Mouse (Mus musculus): ENCODE results near the gene Mef2d.

Gene Mef2d

GRCm38 (mm10) chr3:88129006-88129405 lies 13.2 kb upstream of the Mef2d start:
- POLR2A ChIA-PET = interaction anchor here in 3 of 4 experiments (1.1 to 1.8 kb wide), 6 partner anchors 9 to 49 kb away, joined by 3 to 10 read pairs (median 5); no protein-coding TSS in a partner anchor

DNA sequence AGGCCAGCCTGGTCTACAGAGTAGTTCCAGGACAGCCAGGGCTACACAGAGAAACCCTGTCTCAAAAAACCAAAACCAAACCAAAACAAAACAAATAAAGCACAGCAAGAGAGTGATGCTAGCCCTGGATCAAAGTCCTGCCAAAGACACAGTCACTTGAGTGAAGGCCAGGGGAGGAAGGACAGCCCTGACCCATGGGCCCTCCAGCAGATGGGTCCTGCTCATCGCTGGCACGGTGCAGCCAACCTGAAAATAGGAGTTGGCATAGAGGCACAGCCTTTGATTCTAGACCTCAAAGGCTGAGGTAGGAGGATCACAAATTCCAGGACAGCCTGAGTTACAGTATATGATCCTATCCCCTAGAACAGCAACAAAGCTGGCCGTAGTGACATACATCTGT lies 11.1 kb upstream of the Mef2d start:
- CTCF ChIA-PET = interaction anchor here in 2 of 4 experiments (0.6 to 1.8 kb wide), 5 partner anchors 10 to 346 kb away, joined by 3 to 6 read pairs (median 5); partner anchors contain the start of gene Mef2d (in 1 of the 2)

More at GRCm38 (mm10) chr3:88129006-88129405, 13.2 kb upstream of the Mef2d start:
- CTCF ChIA-PET = interaction anchor here in 2 of 4 experiments (0.6 to 2.2 kb wide), 4 partner anchors 13 to 117 kb away, joined by 3 to 5 read pairs (median 3); partner anchors contain the start of gene Mef2d (in 1 of the 2)

DNA sequence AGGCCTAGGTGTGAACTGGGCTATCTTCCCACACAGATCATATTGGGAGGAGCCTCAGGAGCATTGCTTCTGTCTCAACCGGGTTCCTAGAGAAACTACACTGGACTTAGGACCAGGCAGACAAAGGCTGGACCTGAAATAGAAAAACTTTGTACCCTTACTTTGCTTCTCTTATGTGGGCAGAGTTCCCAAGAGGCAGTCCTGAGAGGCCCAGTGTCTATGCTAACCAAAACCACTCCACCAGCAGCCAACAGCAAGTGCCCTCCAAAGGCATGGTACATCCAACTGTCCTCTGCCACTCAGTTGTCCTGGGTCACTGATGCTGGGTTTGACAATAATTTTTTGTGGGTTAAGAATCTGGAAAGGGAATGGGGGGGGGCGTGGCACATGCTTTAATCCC lies 9.7 kb upstream of the Mef2d start:
- POLR2A ChIA-PET = interaction anchor here in 2 of 4 experiments (0.7 to 1.5 kb wide), 4 partner anchors 9 to 99 kb away, joined by 3 to 4 read pairs (median 3); partner anchors contain the start of gene Mef2d (in 1 of the 2)
- CTCF ChIA-PET = interaction anchor here in 1 of 4 experiments (0.8 to 1.8 kb wide), 3 partner anchors 9 to 26 kb away, joined by 3 to 5 read pairs (median 4); partner anchors contain the start of gene Mef2d

More for the DNA sequence above, 11.1 kb upstream of the Mef2d start:
- POLR2A ChIA-PET = interaction anchor here in 2 of 4 experiments (0.8 to 1.5 kb wide), 3 partner anchors 10 to 49 kb away, joined by 3 to 4 read pairs (median 4); partner anchors contain the start of genes Iqgap3 (in 1 of the 2) and Mef2d (in 1 of the 2)

DNA sequence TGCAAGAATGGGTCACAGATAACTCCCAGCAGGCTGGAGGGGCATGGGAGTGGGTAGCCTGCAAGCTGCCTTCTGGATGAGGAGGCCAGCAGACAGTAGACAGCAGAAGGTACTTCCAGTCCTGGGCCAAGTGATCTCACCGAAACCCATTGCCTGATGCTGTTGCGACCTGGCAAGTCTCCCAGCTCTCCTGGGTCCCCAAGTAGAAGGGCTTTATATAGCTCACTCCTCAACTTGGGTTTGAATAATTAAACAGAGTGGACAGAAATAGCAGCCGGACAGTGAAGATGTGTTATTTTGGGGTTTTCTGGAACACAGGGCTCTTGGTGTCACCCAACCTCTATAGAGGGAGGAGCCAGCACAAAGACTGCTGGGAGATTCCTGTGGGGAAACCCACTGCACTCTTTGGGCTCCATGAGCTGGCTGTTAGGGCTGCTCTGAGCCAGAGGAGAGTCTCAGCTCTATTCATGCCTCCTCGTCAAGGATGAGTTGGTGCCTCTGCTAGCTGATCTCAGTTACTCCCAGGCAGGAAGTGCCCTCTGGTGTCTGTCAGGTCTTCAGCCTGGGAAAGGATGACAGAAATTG lies 8.9 kb upstream of the Mef2d start:
- ChIA-PET POLR2A (interaction anchor here in 2 of 4 experiments (0.8 to 1.2 kb wide), 5 partner anchors 9 to 26 kb away, joined by 3 to 4 read pairs (median 3); partner anchors contain the start of gene Mef2d (in 1 of the 2)), CTCF (interaction anchor here in 3 of 4 experiments (0.6 to 2.0 kb wide), 5 partner anchors 9 to 99 kb away, joined by 4 to 7 read pairs (median 6); partner anchors contain the start of gene Mef2d (in 1 of the 3))

GRCm38 (mm10) chr3:88136346-88136745 lies 5.8 kb upstream of the Mef2d start:
- POLR2A ChIA-PET = interaction anchor here in 2 of 4 experiments (1.5 to 6.9 kb wide), 2 partner anchors 14 to 15 kb away, joined by 7 to 55 read pairs; no protein-coding TSS in a partner anchor
- CTCF ChIA-PET = no interaction called here

- ChIA-PET CTCF (interaction anchor here in 3 of 4 experiments (0.6 to 2.6 kb wide), 3 partner anchors 21 to 167 kb away, joined by 3 to 8 read pairs (median 3); partner anchors contain the start of gene Nes (in 1 of the 3)), POLR2A (interaction anchor here (0.7 to 9.6 kb wide), 11 partner anchors 14 to 298 kb away, joined by 3 to 159 read pairs (median 7); partner anchors contain the start of genes Smg5 (in 1 of the 4) and Tmem79 (in 1 of the 4))
Observed at GRCm38 (mm10) chr3:88136945-88137494, 5.2 kb upstream of the Mef2d start.

DNA sequence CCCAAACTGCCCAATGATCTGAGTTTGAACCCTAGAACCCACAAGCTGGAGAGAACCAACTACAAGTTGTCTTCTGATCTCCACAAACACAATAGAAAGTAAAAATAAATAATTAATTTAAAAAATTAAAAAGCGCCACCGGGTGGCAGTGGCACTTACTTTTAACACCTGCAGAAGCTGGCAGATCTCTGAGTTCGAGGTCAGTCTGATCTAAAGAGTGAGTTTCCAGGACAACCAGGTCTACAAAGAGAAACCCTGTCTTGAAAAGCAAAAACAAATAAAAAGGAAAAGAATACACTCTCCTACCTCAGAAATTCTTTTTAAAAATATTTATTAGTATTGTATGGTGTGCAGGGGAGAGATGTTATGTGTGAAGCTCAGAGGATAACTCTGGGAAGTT lies 4.4 kb upstream of the Mef2d start:
- CTCF ChIA-PET = interaction anchor here (0.5 to 2.6 kb wide), 15 partner anchors 11 to 1826 kb away, joined by 3 to 13 read pairs (median 3); partner anchors contain the start of gene Nes (in 1 of the 4)
- POLR2A ChIA-PET = interaction anchor here (0.6 to 9.6 kb wide), 28 partner anchors 8 to 429 kb away, joined by 3 to 159 read pairs (median 5); partner anchors contain the start of genes Iqgap3 (in 2 of the 4), Smg5 (in 2 of the 4), Tmem79 (in 2 of the 4) and Cct3 (in 1 of the 4)

GRCm38 (mm10) chr3:88138336-88139242 lies 3.6 kb upstream of the Mef2d start:
- ChIA-PET POLR2A (interaction anchor here (0.5 to 9.6 kb wide), 33 partner anchors 9 to 1893 kb away, joined by 3 to 159 read pairs (median 4); partner anchors contain the start of genes Iqgap3 (in 2 of the 4), Smg5 (in 2 of the 4), Tmem79 (in 2 of the 4) and Cct3 (in 1 of the 4)), CTCF (interaction anchor here (0.5 to 2.6 kb wide), 13 partner anchors 10 to 1826 kb away, joined by 3 to 13 read pairs (median 5); no protein-coding TSS in a partner anchor)

- ChIA-PET CTCF (interaction anchor here in 2 of 4 experiments (0.6 to 2.6 kb wide), 9 partner anchors 11 to 179 kb away, joined by 3 to 13 read pairs (median 6); no protein-coding TSS in a partner anchor), POLR2A (interaction anchor here (0.5 to 9.6 kb wide), 25 partner anchors 10 to 1892 kb away, joined by 3 to 159 read pairs (median 5); partner anchors contain the start of genes Iqgap3 (in 2 of the 4), Pmf1 (in 1 of the 4), Smg5 (in 1 of the 4) and Tmem79 (in 1 of the 4))
Observed at GRCm38 (mm10) chr3:88139243-88140177, 2.7 kb upstream of the Mef2d start.

- POLR2A ChIA-PET = interaction anchor here in 3 of 4 experiments (0.6 to 9.6 kb wide), 14 partner anchors 9 to 195 kb away, joined by 3 to 159 read pairs (median 5); partner anchors contain the start of genes Iqgap3 (in 1 of the 3), Smg5 (in 1 of the 3) and Tmem79 (in 1 of the 3)
- CTCF ChIA-PET = interaction anchor here in 3 of 4 experiments (0.7 to 5.3 kb wide), 4 partner anchors 18 to 775 kb away, joined by 3 to 18 read pairs (median 4); no protein-coding TSS in a partner anchor
Observed at GRCm38 (mm10) chr3:88140178-88140902, 1.8 kb upstream of the Mef2d start.

DNA sequence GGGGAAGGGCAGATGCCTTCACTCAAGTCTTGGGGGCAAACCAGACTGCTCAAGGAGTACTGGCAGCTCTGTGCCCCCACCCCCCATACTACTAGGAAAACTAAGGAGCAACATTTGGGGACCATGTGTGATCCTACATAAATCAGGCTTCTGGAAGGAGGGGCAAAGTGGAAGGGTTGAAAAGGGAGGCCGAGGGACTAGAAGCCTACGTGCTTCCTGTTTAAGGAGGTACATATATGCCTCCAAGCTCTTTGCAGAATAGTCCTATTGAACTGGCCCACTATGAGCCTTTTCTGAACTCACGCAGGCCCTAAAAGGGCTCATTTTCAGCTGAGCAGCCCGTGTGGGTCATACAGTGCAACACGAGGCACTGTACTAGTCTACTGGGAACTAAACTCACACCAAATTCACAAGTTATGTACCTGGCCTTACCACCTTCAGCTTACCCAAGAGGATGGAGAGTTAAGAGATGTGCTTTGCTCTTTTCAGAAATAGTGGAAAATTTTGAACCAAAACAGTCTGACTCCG lies 1.2 kb upstream of the Mef2d start:
- ChIA-PET POLR2A (interaction anchor here in 3 of 4 experiments (0.6 to 9.6 kb wide), 30 partner anchors 9 to 269 kb away, joined by 3 to 159 read pairs (median 5); partner anchors contain the start of genes Iqgap3 (in 2 of the 3), Naxe (in 1 of the 3), Nes (in 1 of the 3) and Pmf1 (in 1 of the 3)), CTCF (interaction anchor here (0.6 to 5.3 kb wide), 26 partner anchors 8 to 776 kb away, joined by 3 to 32 read pairs (median 4); partner anchors contain the start of genes Nes (in 2 of the 4) and Iqgap3 (in 1 of the 4))

GRCm38 (mm10) chr3:88141439-88141786 lies 759 bp upstream of the Mef2d start:
- CTCF ChIA-PET = interaction anchor here (0.5 to 5.3 kb wide), 28 partner anchors 8 to 408 kb away, joined by 3 to 32 read pairs (median 4); partner anchors contain the start of genes Nes (in 2 of the 4) and Iqgap3 (in 1 of the 4)
- POLR2A ChIA-PET = interaction anchor here in 3 of 4 experiments (0.6 to 9.6 kb wide), 33 partner anchors 9 to 269 kb away, joined by 3 to 159 read pairs (median 5); partner anchors contain the start of genes Iqgap3 (in 2 of the 3), Naxe (in 1 of the 3), Nes (in 1 of the 3) and Pmf1 (in 1 of the 3)

- ChIA-PET POLR2A (interaction anchor here (0.6 to 9.6 kb wide), 51 partner anchors 8 to 381 kb away, joined by 3 to 159 read pairs (median 4); partner anchors contain the start of genes Nes (in 2 of the 4), Pmf1 (in 2 of the 4), Smg5 (in 2 of the 4) and Tmem79 (in 2 of the 4)), CTCF (interaction anchor here (0.6 to 5.3 kb wide), 26 partner anchors 9 to 732 kb away, joined by 3 to 32 read pairs (median 4); partner anchors contain the start of genes Naxe (in 1 of the 4) and Nes (in 1 of the 4))
Observed at GRCm38 (mm10) chr3:88142546-88142915, 359 bp downstream of the Mef2d start.

Measured in embryonic stem cell, embryonic (primary cell).